ENCODE assay signal across 14 mouse cellular contexts in the genomic region with DNA sequence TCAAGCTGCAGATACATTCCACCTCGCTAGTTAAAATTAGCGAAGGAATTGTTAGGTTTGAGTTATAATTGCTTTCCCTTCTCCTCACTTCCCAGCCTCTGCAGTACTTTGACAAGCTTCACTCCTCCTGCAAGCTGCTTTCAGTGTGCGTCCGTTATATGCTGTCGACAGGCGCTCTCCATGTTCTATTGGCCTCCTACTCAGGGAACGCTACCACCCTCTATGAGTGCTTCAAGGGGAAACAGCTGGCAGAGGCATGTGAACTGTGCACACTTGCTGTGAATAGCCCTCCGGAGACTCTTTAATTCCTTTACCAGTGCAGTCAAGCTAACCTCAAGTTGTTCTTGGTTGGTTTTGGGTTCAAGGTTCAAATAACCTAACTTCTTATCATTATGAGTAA. TPM values are rescaled to one million over a fixed set of nuclear protein-coding genes. Genes with fewer than 3 reads are reported as not detected.
DNase-seq lines count a peak whose midpoint lies in the region; ATAC-seq lines count a peak whose summit lies in the region.
"Had no signal": no experiment of that assay in that cellular context is flagged by ENCODE, and none has a peak within 500 bp of the region (broad histone marks: within the 10 kb centered on the region; RNA-seq: fewer than 3 reads in every experiment).

No protein-coding gene starts in this region.

- H3K27ac ChIP-seq in heart, embryonic 11.5 days (ENCODE audit: low read depth, low read length) = no peak overlapping the region
- no peak overlapping the region for H3K27ac ChIP-seq in heart, embryonic 10.5 days
- no peak overlapping the region for H3K27ac ChIP-seq in limb, embryonic 10.5 days
- H3K27ac ChIP-seq: embryonic facial prominence, embryonic 12.5 days; hindbrain, embryonic 14.5 days; liver, embryonic 15.5 days had no signal

- no peaks in the 10 kb centered on the region for H3K27me3 ChIP-seq in heart, embryonic 11.5 days (ENCODE audit: control insufficient read depth, insufficient read depth, low read length)
- H3K27me3 ChIP-seq in heart, embryonic 10.5 days (ENCODE audit: insufficient read depth, poor library complexity, severe bottlenecking) = no peaks in the 10 kb centered on the region
- no peaks in the 10 kb centered on the region for H3K27me3 ChIP-seq in limb, embryonic 10.5 days (ENCODE audit: low read depth, poor library complexity, severe bottlenecking)
- H3K27me3 ChIP-seq: embryonic facial prominence, embryonic 12.5 days; liver, embryonic 15.5 days had no signal

- no peak overlapping the region for H3K4me3 ChIP-seq in heart, embryonic 11.5 days (ENCODE audit: low read depth, low read length)
- no peak overlapping the region for H3K4me3 ChIP-seq in heart, embryonic 10.5 days
- no peak overlapping the region for H3K4me3 ChIP-seq in limb, embryonic 10.5 days
- H3K4me3 ChIP-seq: embryonic facial prominence, embryonic 12.5 days; liver, embryonic 15.5 days had no signal

- H3K36me3 ChIP-seq in heart, embryonic 11.5 days (ENCODE audit: control insufficient read depth, insufficient read depth, low read length) = peaks cover 2% of the 10 kb centered on the region; the same call in 1 of the 2 replicates
- H3K36me3 ChIP-seq in heart, embryonic 10.5 days = no peaks in the 10 kb centered on the region; the same call in 1 of the 2 replicates
- peaks cover 8% of the 10 kb centered on the region for H3K36me3 ChIP-seq in limb, embryonic 10.5 days
- H3K36me3 ChIP-seq: embryonic facial prominence, embryonic 12.5 days had no signal

- peaks cover 6% of the 10 kb centered on the region; the same call in 1 of the 2 replicates for H3K4me1 ChIP-seq in heart, embryonic 11.5 days (ENCODE audit: control insufficient read depth, insufficient read depth, low read length)
- H3K4me1 ChIP-seq in heart, embryonic 10.5 days = peaks cover 19% of the 10 kb centered on the region
- peaks cover 9% of the 10 kb centered on the region; the same call in 1 of the 2 replicates for H3K4me1 ChIP-seq in limb, embryonic 10.5 days
- H3K4me1 ChIP-seq: embryonic facial prominence, embryonic 12.5 days had no signal

- H3K4me2 ChIP-seq in heart, embryonic 11.5 days = peak overlapping the region; percentile 32; the same call in 1 of the 2 replicates
- H3K4me2 ChIP-seq: embryonic facial prominence, embryonic 12.5 days; hindbrain, embryonic 14.5 days; liver, embryonic 15.5 days had no signal

- no peaks in the 10 kb centered on the region for H3K9me3 ChIP-seq in heart, embryonic 11.5 days (replicated peaks; ENCODE audit: control insufficient read depth, low read length)
- no peaks in the 10 kb centered on the region for H3K9me3 ChIP-seq in heart, embryonic 10.5 days
- no peaks in the 10 kb centered on the region for H3K9me3 ChIP-seq in limb, embryonic 10.5 days (replicated peaks)
- H3K9me3 ChIP-seq: embryonic facial prominence, embryonic 12.5 days; liver, embryonic 15.5 days had no signal

- no peak for DNase-seq in heart, embryonic 10.5 days (ENCODE audit: low spot score)
- DNase-seq in right cerebral cortex, adult 2 months (ENCODE audit: low spot score in 2 of 2) = peak; percentile 23 to 41
- no peak for DNase-seq in right cerebral cortex, postnatal 14 days
- peak; percentile 40 for DNase-seq in limb, embryonic 10.5 days (ENCODE audit: low spot score)
- DNase-seq in adipocyte (ENCODE audit: low spot score) = no peak
- no peak for DNase-seq in spleen, postnatal 14 days (ENCODE audit: low spot score in 2 of 2)
- DNase-seq: adrenal gland, postnatal 14 days; cerebellum, adult 18-20 months; thymus, postnatal 14 days had no signal

- no peak overlapping the region for H3K9ac ChIP-seq in heart, embryonic 11.5 days (ENCODE audit: low read depth, low read length)
- H3K9ac ChIP-seq: embryonic facial prominence, embryonic 12.5 days; hindbrain, embryonic 14.5 days; liver, embryonic 15.5 days had no signal

- 45% methylated on average over 8 of the region's 8 CpGs for WGBS in heart, embryonic 11.5 days (ENCODE audit: insufficient replicate concordance)
- WGBS in heart, embryonic 10.5 days = 44% methylated on average over 8 of the region's 8 CpGs
- WGBS in limb, embryonic 10.5 days = 71% methylated on average over 8 of the region's 8 CpGs

- ATAC-seq in heart, embryonic 11.5 days (replicated peaks; ENCODE audit: insufficient number of reproducible peaks, low FRiP score, low TSS enrichment) = no peak
- ATAC-seq: midbrain, embryonic 16.5 days had no signal

RNA-seq across cellular contexts. Expression of a gene that starts 44.9 kb away (rescaled TPM):
- 32.3 and 34.2 TPM in 2 replicates for polyA plus RNA-seq in heart, embryonic 11.5 days (2014; fragmentation: Nextera tagmentation; extraction: Ambion mirVana)
- 67.7 and 101 TPM in 2 replicates for polyA plus RNA-seq in heart, embryonic 10.5 days (2016; fragmentation: Nextera tagmentation; extraction: Ambion mirVana)
- polyA plus RNA-seq in limb, embryonic 10.5 days (2016; fragmentation: Nextera tagmentation; extraction: Ambion mirVana) = 67.0 and 73.4 TPM in 2 replicates

Comparison
In these comparisons a context has a peak if more than half of its experiments do, and no peak if none do; other contexts are left out.
1. DNase-seq: peak in right cerebral cortex, adult 2 months (2 of 2) and limb, embryonic 10.5 days (single experiment); none in heart, embryonic 10.5 days (single experiment), right cerebral cortex, postnatal 14 days (single experiment), adipocyte (single experiment) and spleen, postnatal 14 days (0 of 2).